Mouse (Mus musculus) limb, embryonic 14.5 days (tissue): ENCODE data around the gene Dapk2. TPM values are rescaled to one million over a fixed set of nuclear protein-coding genes. Genes with fewer than 3 reads are reported as not detected.

Source experiments
- ATAC-seq: fragments of 200-750 bp; cut with Nextera tagmentation; 2 replicates; pipeline ENCODE4 v1.8.0; 2017; ENCODE audit warnings: low read depth, moderate number of reproducible peaks, moderate TSS enrichment; ENCODE audit not compliant: low FRiP score
- DNase-seq: peaks from one replicate; pipeline ENCODE4 v3.0.0-alpha.2; 2015; ENCODE audit warnings: low spot score
- H3K27ac ChIP-seq: fragments of 300-500 bp; sonication (generic); replicated peaks from 2 replicates; pipeline ENCODE4 v1.5.1; 2014; ENCODE audit warnings: low read depth, mild to moderate bottlenecking, low read length, moderate library complexity, mixed read lengths
- H3K27me3 ChIP-seq: fragments of 300-500 bp; sonication (generic); 2 replicates; pipeline ENCODE4 v1.6.1; 2014; ENCODE audit warnings: low read length, mixed read lengths; ENCODE audit not compliant: control insufficient read depth, insufficient read depth
- H3K36me3 ChIP-seq: fragments of 300-500 bp; sonication (generic); 2 replicates; pipeline ENCODE4 v1.6.1; 2014; ENCODE audit warnings: mild to moderate bottlenecking, low read length, moderate library complexity, mixed read lengths; ENCODE audit not compliant: control insufficient read depth, insufficient read depth
- H3K4me1 ChIP-seq: fragments of 300-500 bp; sonication (generic); 2 replicates; pipeline ENCODE4 v1.6.1; 2014; ENCODE audit warnings: antibody characterized with exemption, low read length, mixed read lengths; ENCODE audit not compliant: control insufficient read depth, insufficient read depth
- H3K4me2 ChIP-seq: fragments of 300-500 bp; sonication (generic); replicated peaks from 2 replicates; pipeline ENCODE4 v1.6.1; 2014; ENCODE audit warnings: low read depth, mild to moderate bottlenecking, low read length, moderate library complexity; ENCODE audit not compliant: severe bottlenecking
- H3K4me3 ChIP-seq: fragments of 300-500 bp; sonication (generic); replicated peaks from 2 replicates; pipeline ENCODE4 v1.5.1; 2014; ENCODE audit warnings: low read length
- H3K9ac ChIP-seq: fragments of 300-500 bp; sonication (generic); 2 replicates; pipeline ENCODE4 v1.6.1; 2014; ENCODE audit warnings: mild to moderate bottlenecking, low read depth, low read length, moderate library complexity; ENCODE audit not compliant: severe bottlenecking
- H3K9me3 ChIP-seq: fragments of 300-500 bp; sonication (generic); 2 replicates; pipeline ENCODE4 v1.6.1; 2016; ENCODE audit warnings: low read length; ENCODE audit not compliant: control insufficient read depth
- POLR2A ChIP-seq: fragments of 200-500 bp; IDR thresholded peaks from 2 replicates; pipeline ENCODE4 v1.8.0; 2012; ENCODE audit warnings: inconsistent platforms, mild to moderate bottlenecking, moderate library complexity, borderline replicate concordance; ENCODE audit not compliant: insufficient read depth, insufficient read length; ENCODE audit errors: extremely low read depth
- WGBS: fragments of 180-500 bp; shearing (Covaris S2); extraction: QIAGEN DNeasy Blood & Tissue Kit; methylation state at CpG from one replicate; pipeline ENCODE4 v1.1.7; 2014; 5-methylcytosine and 5-hydroxymethylcytosine counted together
- polyA plus RNA-seq, 2 experiments: library from polyadenylated mRNA; depleted of rRNA in 1 of 2; stranded (reverse) in 1 of 2; unstranded in 1 of 2; fragments of >200 nt; fragmentation: Nextera tagmentation in 1 of 2; extraction: Ambion mirVana in 1 of 2; gene quantifications; 2 replicates each; pipeline versions ENCODE4 v1.2.1 to v1.2.3; 2012 to 2014

The Dapk2 gene
- polyA plus RNA-seq, 2 experiments, result 4.5 to 5.0 TPM

DNA sequence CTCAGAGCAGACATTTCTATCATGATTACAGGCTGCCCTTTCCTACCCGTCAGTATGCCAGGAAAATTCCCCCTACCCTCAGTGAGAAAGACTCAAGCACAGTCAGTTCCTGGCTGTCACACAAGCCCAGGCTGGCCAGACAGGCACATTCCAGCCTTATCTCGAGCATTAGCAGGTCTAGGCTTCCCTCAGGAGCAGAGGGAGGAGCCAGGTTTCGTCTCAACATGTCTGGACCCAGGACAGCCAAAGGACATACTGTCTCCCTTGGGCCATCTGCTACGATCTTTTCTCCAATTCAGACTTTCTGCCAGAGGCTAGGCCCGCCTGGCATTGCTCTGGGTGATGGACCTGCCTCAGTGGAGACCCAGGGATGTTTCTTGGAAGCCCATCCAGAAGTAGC lies 48.8 kb downstream of the Dapk2 start:
- Histone ChIP-seq H3K27ac (no peak overlapping the region), H3K4me2 (no peak overlapping the region), H3K9me3 (no peaks in the 10 kb centered on the region), H3K27me3 (no peaks in the 10 kb centered on the region), H3K36me3 (no peaks in the 10 kb centered on the region), H3K9ac (no peak overlapping the region), H3K4me3 (no peak overlapping the region), H3K4me1 (peaks cover 4% of the 10 kb centered on the region; the same call in 1 of the 2 replicates)
- ATAC-seq, result no peak
- WGBS, result 41% methylated on average over 5 of the region's 5 CpGs
- no peak for DNase-seq
- no peak for TF ChIP-seq POLR2A

DNA sequence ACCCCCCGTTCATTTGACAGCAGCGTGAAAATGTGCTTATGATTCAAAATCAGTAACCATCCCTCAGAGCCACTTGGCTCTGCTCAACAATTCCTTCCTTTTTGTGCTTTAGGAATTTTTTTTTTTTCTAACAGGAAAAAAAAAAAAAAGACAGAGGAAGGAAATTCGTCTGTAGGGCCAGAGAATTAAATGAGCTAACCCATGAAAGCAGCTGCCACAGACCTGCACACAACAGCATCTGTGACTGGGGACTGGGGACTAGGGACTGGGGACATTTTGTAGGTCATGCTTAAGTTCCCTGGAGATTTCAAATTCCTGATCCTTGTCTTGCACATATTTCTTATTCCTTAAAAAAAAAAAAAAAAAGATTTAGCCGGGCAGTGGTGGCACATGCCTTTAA lies 53.4 kb downstream of the Dapk2 start:
- WGBS, result 45% methylated on average over 4 of the region's 4 CpGs
- Histone ChIP-seq H3K9ac (no peak overlapping the region), H3K4me3 (no peak overlapping the region), H3K27ac (no peak overlapping the region), H3K4me2 (no peak overlapping the region), H3K27me3 (no peaks in the 10 kb centered on the region), H3K4me1 (peaks cover 12% of the 10 kb centered on the region), H3K9me3 (no peaks in the 10 kb centered on the region), H3K36me3 (no peaks in the 10 kb centered on the region)
- ATAC-seq, result no peak
- TF ChIP-seq POLR2A, result no peak
- no peak for DNase-seq

DNA sequence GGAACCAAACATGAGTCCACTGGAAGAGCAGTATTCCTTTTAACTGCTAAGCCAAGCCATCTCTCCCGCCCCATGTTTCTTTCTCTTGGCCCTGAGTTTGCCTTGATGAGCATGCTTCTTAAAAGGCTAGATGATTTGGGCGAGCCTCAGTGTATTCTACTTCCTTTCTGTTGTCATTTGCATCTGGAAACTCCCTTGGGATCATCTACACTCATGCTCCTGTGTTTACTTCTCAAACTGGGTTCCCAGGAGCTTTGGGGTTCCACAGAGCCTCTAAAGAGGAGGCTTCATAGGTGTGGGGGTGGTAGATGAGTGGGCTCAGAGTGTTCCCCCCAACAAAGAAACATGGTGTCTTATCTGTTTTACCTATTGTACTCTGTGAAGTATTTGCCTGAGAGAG lies 54.1 kb downstream of the Dapk2 start:
- H3K27ac ChIP-seq, result no peak overlapping the region
- ATAC-seq (no peak), DNase-seq (no peak)
- H3K4me3 ChIP-seq, result no peak overlapping the region
- H3K36me3 ChIP-seq, result no peaks in the 10 kb centered on the region
- H3K9me3 ChIP-seq, result no peaks in the 10 kb centered on the region
- no peak overlapping the region for H3K9ac ChIP-seq
- 69% methylated on average over 2 of the region's 2 CpGs for WGBS
- H3K27me3 ChIP-seq, result no peaks in the 10 kb centered on the region
- H3K4me2 ChIP-seq, result no peak overlapping the region
- H3K4me1 ChIP-seq, result peaks cover 12% of the 10 kb centered on the region
- TF ChIP-seq POLR2A, result no peak

- Histone ChIP-seq H3K27ac (no peak overlapping the region), H3K36me3 (no peaks in the 10 kb centered on the region), H3K9me3 (no peaks in the 10 kb centered on the region), H3K4me1 (peaks cover 12% of the 10 kb centered on the region), H3K27me3 (no peaks in the 10 kb centered on the region), H3K9ac (no peak overlapping the region), H3K4me3 (no peak overlapping the region), H3K4me2 (no peak overlapping the region)
- WGBS, result 70% methylated on average over 5 of the region's 5 CpGs
- no peak for TF ChIP-seq POLR2A
- no peak for DNase-seq
- no peak for ATAC-seq
Observed at GRCm38 (mm10) chr9:66212802-66213201, 54.8 kb downstream of the Dapk2 start.

- H3K4me3 ChIP-seq, result no peak overlapping the region
- no peaks in the 10 kb centered on the region for H3K27me3 ChIP-seq
- no peak overlapping the region for H3K27ac ChIP-seq
- 35% methylated on average over 5 of the region's 5 CpGs for WGBS
- H3K9ac ChIP-seq, result no peak overlapping the region
- H3K4me1 ChIP-seq, result peaks cover 12% of the 10 kb centered on the region
- DNase-seq (no peak), ATAC-seq (no peak; the same call in 1 of the 2 replicates)
- no peaks in the 10 kb centered on the region for H3K9me3 ChIP-seq
- TF ChIP-seq POLR2A, result no peak
- no peak overlapping the region for H3K4me2 ChIP-seq
- no peaks in the 10 kb centered on the region for H3K36me3 ChIP-seq
Observed at GRCm38 (mm10) chr9:66213386-66214032, 55.5 kb downstream of the Dapk2 start.
